Mouse (Mus musculus): Measurements from ENCODE around the gene S100a14.

- TF ChIP-seq POLR2A (IDR thresholded peaks at IDR 0.05; ENCODE audit: extremely low read depth, insufficient read depth, low read length): no peak
- no peak for TF ChIP-seq CTCF (IDR thresholded peaks at IDR 0.05; ENCODE audit: extremely low read depth, insufficient read depth, low read length)
Observed at GRCm38 (mm10) chr3:90526076-90526475, 580 bp upstream of the S100a14 start.

All from cortical plate, adult 2 months (tissue).